Mouse (Mus musculus): ENCODE results near the gene Duoxa2.

Gene Duoxa2

GRCm38 (mm10) chr2:122334170-122334569 lies 35.5 kb downstream of the Duoxa2 start:
- ChIA-PET POLR2A (interaction anchor here (0.9 to 4.1 kb wide), 17 partner anchors 8 to 528 kb away, joined by 3 to 24 read pairs (median 4); partner anchors contain the start of genes Shf (in 2 of the 4), B2m (in 1 of the 4) and Frmd5 (in 1 of the 4)), CTCF (interaction anchor here in 2 of 4 experiments (0.9 to 2.8 kb wide), 5 partner anchors 14 to 47 kb away, joined by 3 to 14 read pairs (median 7); no protein-coding TSS in a partner anchor)

- ChIA-PET POLR2A (interaction anchor here in 1 of 4 experiments (1.4 to 4.1 kb wide), 2 partner anchors 10 to 16 kb away, joined by 3 to 24 read pairs; no protein-coding TSS in a partner anchor), CTCF (interaction anchor here in 1 of 4 experiments (1.0 kb wide), 1 partner anchor 28 kb away, joined by 3 read pairs; no protein-coding TSS in a partner anchor)
These were observed 38.6 kb downstream of the Duoxa2 start for GRCm38 (mm10) chr2:122337291-122337690.

- ChIA-PET CTCF (interaction anchor here in 3 of 4 experiments (0.6 to 1.5 kb wide), 5 partner anchors 21 to 160 kb away, joined by 3 to 5 read pairs (median 3); partner anchors contain the start of gene Shf (in 1 of the 3)), POLR2A (interaction anchor here in 3 of 4 experiments (0.6 to 21.9 kb wide), 7 partner anchors 10 to 33 kb away, joined by 3 to 342 read pairs (median 5); partner anchors contain the start of gene Shf (in 2 of the 3))
These were observed 46.6 kb downstream of the Duoxa2 start for GRCm38 (mm10) chr2:122345106-122345893.

GRCm38 (mm10) chr2:122346164-122346563 lies 47.5 kb downstream of the Duoxa2 start:
- POLR2A ChIA-PET: interaction anchor here in 2 of 4 experiments (0.6 to 21.9 kb wide), 7 partner anchors 11 to 40 kb away, joined by 3 to 342 read pairs (median 24); partner anchors contain the start of gene Shf (in 2 of the 2)
- CTCF ChIA-PET: interaction anchor here in 3 of 4 experiments (0.8 to 3.8 kb wide), 4 partner anchors 19 to 103 kb away, joined by 3 to 26 read pairs (median 4); partner anchors contain the start of gene Shf (in 1 of the 3)

GRCm38 (mm10) chr2:122347257-122347656 lies 48.6 kb downstream of the Duoxa2 start:
- ChIA-PET CTCF (interaction anchor here in 2 of 4 experiments (2.2 to 3.8 kb wide), 5 partner anchors 18 to 34 kb away, joined by 9 to 26 read pairs (median 10); partner anchors contain the start of gene Shf (in 1 of the 2)), POLR2A (interaction anchor here in 3 of 4 experiments (0.7 to 21.9 kb wide), 10 partner anchors 12 to 200 kb away, joined by 3 to 342 read pairs (median 13); partner anchors contain the start of genes Shf (in 2 of the 3) and B2m (in 1 of the 3))

- ChIA-PET POLR2A (interaction anchor here (0.6 to 21.9 kb wide), 29 partner anchors 8 to 482 kb away, joined by 3 to 342 read pairs (median 4); partner anchors contain the start of genes Shf (in 3 of the 4), B2m (in 1 of the 4), Casc4 (in 1 of the 4) and Trim69 (in 1 of the 4)), CTCF (interaction anchor here (0.6 to 3.8 kb wide), 29 partner anchors 8 to 776 kb away, joined by 3 to 26 read pairs (median 6); partner anchors contain the start of gene Shf (in 2 of the 4))
These were observed 49.9 kb downstream of the Duoxa2 start for GRCm38 (mm10) chr2:122348531-122349131.

GRCm38 (mm10) chr2:122349136-122349785 lies 50.6 kb downstream of the Duoxa2 start:
- ChIA-PET CTCF (interaction anchor here in 3 of 4 experiments (0.9 to 3.8 kb wide), 18 partner anchors 8 to 247 kb away, joined by 3 to 26 read pairs (median 6); partner anchors contain the start of gene Shf (in 2 of the 3)), POLR2A (interaction anchor here (0.6 to 21.9 kb wide), 22 partner anchors 10 to 392 kb away, joined by 3 to 342 read pairs (median 6); partner anchors contain the start of genes Shf (in 3 of the 4) and Trim69 (in 1 of the 4))

GRCm38 (mm10) chr2:122351156-122351930 lies 52.6 kb downstream of the Duoxa2 start:
- POLR2A ChIA-PET: interaction anchor here (0.6 to 21.9 kb wide), 20 partner anchors 9 to 233 kb away, joined by 3 to 342 read pairs (median 7); partner anchors contain the start of genes Shf (in 4 of the 4) and Spg11 (in 1 of the 4)
- CTCF ChIA-PET: interaction anchor here (0.9 to 2.7 kb wide), 8 partner anchors 11 to 30 kb away, joined by 3 to 14 read pairs (median 7); partner anchors contain the start of gene Shf (in 2 of the 4)

- CTCF ChIA-PET: interaction anchor here (0.7 to 2.7 kb wide), 12 partner anchors 11 to 276 kb away, joined by 3 to 14 read pairs (median 5); partner anchors contain the start of gene Shf (in 2 of the 4)
- POLR2A ChIA-PET: interaction anchor here (0.6 to 21.9 kb wide), 26 partner anchors 8 to 313 kb away, joined by 3 to 342 read pairs (median 4); partner anchors contain the start of genes Shf (in 4 of the 4) and Spg11 (in 1 of the 4)
These were observed 53.2 kb downstream of the Duoxa2 start for GRCm38 (mm10) chr2:122351931-122352329.
